Mouse (Mus musculus): ENCODE measurements around the gene Osbpl3.

- TF ChIP-seq CTCF (IDR thresholded peaks at IDR 0.05; ENCODE audit: low read depth) (no peak), EP300 (optimal IDR thresholded peaks at IDR 0.05) (no peak)
Observed at GRCm38 (mm10) chr6:50418951-50419350, 37.0 kb downstream of the Osbpl3 start.

Data from stomach, postnatal 0 days (tissue).